Mouse (Mus musculus): ENCODE measurements around the gene Rbfox1. TPM values are rescaled to one million over a fixed set of nuclear protein-coding genes. Genes with fewer than 3 reads are reported as not detected.

The Rbfox1 gene
- polyA plus RNA-seq, 1 experiment: not detected

- no peak overlapping the region for H3K4me3 ChIP-seq (ENCODE audit: low read depth, low read length)
- H3K27ac ChIP-seq (ENCODE audit: insufficient read depth, low read length): no peak overlapping the region
Observed at GRCm38 (mm10) chr16:7175960-7176359, 1290.8 kb downstream of the Rbfox1 start.

DNA sequence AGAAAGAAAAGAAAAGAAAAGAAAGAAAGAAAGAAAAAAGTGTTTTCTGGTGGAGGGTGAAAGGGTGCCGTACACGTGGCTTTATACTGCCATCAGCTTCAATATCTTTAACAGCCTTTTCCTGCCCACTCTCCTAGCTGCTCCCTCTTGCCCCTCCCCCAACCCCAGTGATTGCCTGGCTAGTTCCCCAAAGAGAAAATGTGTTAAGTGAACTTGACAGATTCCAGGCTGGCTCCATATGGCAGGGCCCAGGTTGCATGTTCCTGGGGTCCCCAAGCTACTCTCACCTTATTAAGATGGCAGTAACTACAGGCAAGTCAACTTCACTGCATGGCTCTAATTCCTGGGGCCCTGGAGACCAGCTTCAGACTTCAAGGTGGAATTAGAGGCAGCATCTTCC is 1302.6 kb downstream of the Rbfox1 start:
- no peaks in the 10 kb centered on the region for H3K27me3 ChIP-seq (ENCODE audit: control insufficient read depth, insufficient read depth, low read length, poor library complexity, severe bottlenecking)
- no peak overlapping the region for H3K4me3 ChIP-seq (ENCODE audit: low read depth, low read length)
- no peak overlapping the region for H3K9ac ChIP-seq (ENCODE audit: low read depth, poor library complexity, severe bottlenecking)
- TF ChIP-seq EP300 (IDR thresholded peaks at IDR 0.05; ENCODE audit: insufficient read depth, low read depth, low read length) (no peak), CTCF (IDR thresholded peaks at IDR 0.05; ENCODE audit: low read depth, low read length) (no peak), POLR2A (IDR thresholded peaks at IDR 0.05; ENCODE audit: insufficient read depth, low read length) (no peak)
- H3K9me3 ChIP-seq (replicated peaks; ENCODE audit: control insufficient read depth, insufficient read depth, low read length, poor library complexity, severe bottlenecking): no peaks in the 10 kb centered on the region
- H3K36me3 ChIP-seq (ENCODE audit: control insufficient read depth, insufficient read depth, low read length, poor library complexity, severe bottlenecking): no peaks in the 10 kb centered on the region
- no peaks in the 10 kb centered on the region for H3K4me1 ChIP-seq (ENCODE audit: control insufficient read depth, insufficient read depth, low read length)
- no peak overlapping the region for H3K27ac ChIP-seq (ENCODE audit: insufficient read depth, low read length)

More at GRCm38 (mm10) chr16:7175960-7176359, 1290.8 kb downstream of the Rbfox1 start:
- TF ChIP-seq CTCF (IDR thresholded peaks at IDR 0.05; ENCODE audit: low read depth, low read length) (no peak), POLR2A (IDR thresholded peaks at IDR 0.05; ENCODE audit: insufficient read depth, low read length) (no peak), EP300 (IDR thresholded peaks at IDR 0.05; ENCODE audit: insufficient read depth, low read depth, low read length) (no peak)
- Histone ChIP-seq H3K36me3 (ENCODE audit: control insufficient read depth, insufficient read depth, low read length, poor library complexity, severe bottlenecking) (no peaks in the 10 kb centered on the region), H3K9ac (ENCODE audit: low read depth, poor library complexity, severe bottlenecking) (no peak overlapping the region), H3K27me3 (ENCODE audit: control insufficient read depth, insufficient read depth, low read length, poor library complexity, severe bottlenecking) (no peaks in the 10 kb centered on the region), H3K9me3 (replicated peaks; ENCODE audit: control insufficient read depth, insufficient read depth, low read length, poor library complexity, severe bottlenecking) (no peaks in the 10 kb centered on the region), H3K4me1 (ENCODE audit: control insufficient read depth, insufficient read depth, low read length) (no peaks in the 10 kb centered on the region)

- no peak overlapping the region for H3K4me3 ChIP-seq (ENCODE audit: low read depth, low read length)
- no peaks in the 10 kb centered on the region for H3K36me3 ChIP-seq (ENCODE audit: control insufficient read depth, insufficient read depth, low read length, poor library complexity, severe bottlenecking)
- H3K9me3 ChIP-seq (replicated peaks; ENCODE audit: control insufficient read depth, insufficient read depth, low read length, poor library complexity, severe bottlenecking): no peaks in the 10 kb centered on the region
- TF ChIP-seq POLR2A (IDR thresholded peaks at IDR 0.05; ENCODE audit: insufficient read depth, low read length) (no peak), CTCF (IDR thresholded peaks at IDR 0.05; ENCODE audit: low read depth, low read length) (no peak), EP300 (IDR thresholded peaks at IDR 0.05; ENCODE audit: insufficient read depth, low read depth, low read length) (no peak)
- no peaks in the 10 kb centered on the region for H3K27me3 ChIP-seq (ENCODE audit: control insufficient read depth, insufficient read depth, low read length, poor library complexity, severe bottlenecking)
- H3K27ac ChIP-seq (ENCODE audit: insufficient read depth, low read length): no peak overlapping the region
- no peaks in the 10 kb centered on the region for H3K4me1 ChIP-seq (ENCODE audit: control insufficient read depth, insufficient read depth, low read length)
- H3K9ac ChIP-seq (ENCODE audit: low read depth, poor library complexity, severe bottlenecking): no peak overlapping the region
Observed at GRCm38 (mm10) chr16:7193535-7193934, 1308.4 kb downstream of the Rbfox1 start.

DNA sequence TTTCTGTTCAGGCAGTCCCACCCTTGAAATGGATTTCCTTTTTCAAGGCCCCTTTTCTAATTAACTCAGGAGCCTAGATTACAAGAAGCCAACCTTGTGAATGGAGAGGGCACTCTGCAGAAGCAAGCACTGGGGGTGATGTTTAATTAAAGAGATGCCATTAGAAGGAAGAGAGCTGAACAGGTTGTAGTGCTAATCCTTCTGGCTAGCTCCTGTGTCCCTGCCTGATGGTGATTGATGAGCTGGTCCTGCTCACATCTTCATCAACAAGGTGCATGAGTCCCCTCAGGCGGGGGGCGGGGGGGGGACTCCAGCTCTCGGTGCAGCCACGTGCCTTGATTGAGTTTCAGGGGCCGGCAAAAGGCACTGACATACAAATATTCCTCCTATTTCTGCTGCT is 1312.8 kb downstream of the Rbfox1 start:
- Histone ChIP-seq H3K27me3 (ENCODE audit: control insufficient read depth, insufficient read depth, low read length, poor library complexity, severe bottlenecking) (no peaks in the 10 kb centered on the region), H3K36me3 (ENCODE audit: control insufficient read depth, insufficient read depth, low read length, poor library complexity, severe bottlenecking) (no peaks in the 10 kb centered on the region), H3K4me1 (ENCODE audit: control insufficient read depth, insufficient read depth, low read length) (no peaks in the 10 kb centered on the region), H3K9me3 (replicated peaks; ENCODE audit: control insufficient read depth, insufficient read depth, low read length, poor library complexity, severe bottlenecking) (no peaks in the 10 kb centered on the region), H3K4me3 (ENCODE audit: low read depth, low read length) (no peak overlapping the region), H3K27ac (ENCODE audit: insufficient read depth, low read length) (no peak overlapping the region), H3K9ac (ENCODE audit: low read depth, poor library complexity, severe bottlenecking) (no peak overlapping the region)
- no peak for TF ChIP-seq EP300 (IDR thresholded peaks at IDR 0.05; ENCODE audit: insufficient read depth, low read depth, low read length)
- TF ChIP-seq CTCF (IDR thresholded peaks at IDR 0.05; ENCODE audit: low read depth, low read length): no peak
- TF ChIP-seq POLR2A (IDR thresholded peaks at IDR 0.05; ENCODE audit: insufficient read depth, low read length): no peak

- no peak overlapping the region for H3K9ac ChIP-seq (ENCODE audit: low read depth, poor library complexity, severe bottlenecking)
- H3K9me3 ChIP-seq (replicated peaks; ENCODE audit: control insufficient read depth, insufficient read depth, low read length, poor library complexity, severe bottlenecking): no peaks in the 10 kb centered on the region
- H3K27ac ChIP-seq (ENCODE audit: insufficient read depth, low read length): no peak overlapping the region
- no peaks in the 10 kb centered on the region for H3K36me3 ChIP-seq (ENCODE audit: control insufficient read depth, insufficient read depth, low read length, poor library complexity, severe bottlenecking)
- no peaks in the 10 kb centered on the region for H3K4me1 ChIP-seq (ENCODE audit: control insufficient read depth, insufficient read depth, low read length)
- H3K27me3 ChIP-seq (ENCODE audit: control insufficient read depth, insufficient read depth, low read length, poor library complexity, severe bottlenecking): no peaks in the 10 kb centered on the region
- H3K4me3 ChIP-seq (ENCODE audit: low read depth, low read length): no peak overlapping the region
- TF ChIP-seq CTCF (IDR thresholded peaks at IDR 0.05; ENCODE audit: low read depth, low read length) (no peak), EP300 (IDR thresholded peaks at IDR 0.05; ENCODE audit: insufficient read depth, low read depth, low read length) (no peak), POLR2A (IDR thresholded peaks at IDR 0.05; ENCODE audit: insufficient read depth, low read length) (no peak)
Observed at GRCm38 (mm10) chr16:7200239-7200638, 1315.1 kb downstream of the Rbfox1 start.

DNA sequence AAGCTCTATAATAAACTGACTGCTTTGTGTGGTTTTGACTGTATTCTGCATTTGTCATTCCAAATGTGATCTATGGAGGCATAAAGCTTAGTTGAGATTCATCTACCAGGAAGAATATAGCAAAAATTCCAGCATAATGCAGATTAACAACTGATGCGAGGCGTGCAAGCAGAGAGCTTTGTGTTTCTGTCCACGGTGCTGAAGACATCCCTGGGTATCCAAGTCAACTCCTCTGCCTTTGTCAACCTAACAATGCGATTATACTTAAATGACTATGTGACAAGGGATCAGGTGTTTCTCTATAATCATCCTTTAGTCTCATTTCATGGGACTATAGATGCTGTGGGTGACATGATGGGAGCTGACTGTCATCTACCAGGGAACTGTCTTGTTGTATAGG is 1316.7 kb downstream of the Rbfox1 start:
- TF ChIP-seq EP300 (IDR thresholded peaks at IDR 0.05; ENCODE audit: insufficient read depth, low read depth, low read length) (no peak), CTCF (IDR thresholded peaks at IDR 0.05; ENCODE audit: low read depth, low read length) (no peak), POLR2A (IDR thresholded peaks at IDR 0.05; ENCODE audit: insufficient read depth, low read length) (no peak)
- Histone ChIP-seq H3K36me3 (ENCODE audit: control insufficient read depth, insufficient read depth, low read length, poor library complexity, severe bottlenecking) (no peaks in the 10 kb centered on the region), H3K4me3 (ENCODE audit: low read depth, low read length) (no peak overlapping the region), H3K9ac (ENCODE audit: low read depth, poor library complexity, severe bottlenecking) (no peak overlapping the region), H3K4me1 (ENCODE audit: control insufficient read depth, insufficient read depth, low read length) (no peaks in the 10 kb centered on the region), H3K27me3 (ENCODE audit: control insufficient read depth, insufficient read depth, low read length, poor library complexity, severe bottlenecking) (no peaks in the 10 kb centered on the region), H3K27ac (ENCODE audit: insufficient read depth, low read length) (no peak overlapping the region), H3K9me3 (replicated peaks; ENCODE audit: control insufficient read depth, insufficient read depth, low read length, poor library complexity, severe bottlenecking) (no peaks in the 10 kb centered on the region)
